Mouse (Mus musculus) forebrain, embryonic 16.5 days (tissue): ENCODE data around the gene Neurl1b. TPM values are rescaled to one million over a fixed set of nuclear protein-coding genes. Genes with fewer than 3 reads are reported as not detected.
A peak's percentile ranks its signal among the peaks of the same experiment; 100 is the strongest.

Source experiments
- ATAC-seq: fragments of 200-750 bp; cut with Nextera tagmentation; 2 replicates; pipeline ENCODE4 v1.8.0; 2017; ENCODE audit warnings: mild to moderate bottlenecking, moderate library complexity
- H3K27ac ChIP-seq: fragments of 300-500 bp; sonication (generic); 2 replicates; pipeline ENCODE4 v1.5.1; 2014; ENCODE audit warnings: low read length, control low read depth
- H3K27me3 ChIP-seq: fragments of 300-500 bp; sonication (generic); replicated peaks from 2 replicates; pipeline ENCODE4 v1.6.1; 2014; ENCODE audit warnings: low read length; ENCODE audit not compliant: control insufficient read depth, insufficient read depth
- H3K36me3 ChIP-seq: fragments of 300-500 bp; sonication (generic); 2 replicates; pipeline ENCODE4 v1.6.1; 2014; ENCODE audit not compliant: control insufficient read depth, insufficient read depth
- H3K4me1 ChIP-seq: fragments of 300-500 bp; sonication (generic); replicated peaks from 2 replicates; pipeline ENCODE4 v1.6.1; 2014; ENCODE audit warnings: low read length; ENCODE audit not compliant: control insufficient read depth, insufficient read depth
- H3K4me2 ChIP-seq: fragments of 300-500 bp; sonication (generic); 2 replicates; pipeline ENCODE4 v1.6.1; 2014; ENCODE audit warnings: mild to moderate bottlenecking, low read length, control low read depth
- H3K4me3 ChIP-seq: fragments of 300-500 bp; sonication (generic); replicated peaks from 2 replicates; pipeline ENCODE4 v1.5.1; 2014; ENCODE audit warnings: mild to moderate bottlenecking, low read length, control low read depth
- H3K9ac ChIP-seq: fragments of 300-500 bp; sonication (generic); replicated peaks from 2 replicates; pipeline ENCODE4 v1.6.1; 2014; ENCODE audit warnings: low read depth, low read length, control low read depth
- H3K9me3 ChIP-seq: fragments of 300-500 bp; sonication (generic); 2 replicates; pipeline ENCODE4 v1.6.1; 2016; ENCODE audit warnings: low read length; ENCODE audit not compliant: control insufficient read depth
- WGBS: fragments of 180-500 bp; shearing (Covaris S2); extraction: QIAGEN DNeasy Blood & Tissue Kit; methylation state at CpG from one replicate; pipeline ENCODE4 v1.1.7; 2014; 5-methylcytosine and 5-hydroxymethylcytosine counted together
- polyA plus RNA-seq: library from polyadenylated mRNA; unstranded; fragments of >200 nt; fragmentation: Nextera tagmentation; extraction: Ambion mirVana; gene quantifications from 2 replicates; pipeline ENCODE4 v1.2.1, GENCODE M21; 2015

Gene Neurl1b
- polyA plus RNA-seq, 1 experiment from 2014 or later, result 4.1 TPM

- H3K9ac ChIP-seq, result 0 out of 2 replicates have a peak overlapping the region, but pooled peaks have one; percentile 28
- WGBS, result 48% methylated on average over 7 of the region's 8 CpGs
These were observed 34.2 kb upstream of the Neurl1b start for GRCm38 (mm10) chr17:26380280-26380985.

GRCm38 (mm10) chr17:26380986-26381446 is 33.6 kb upstream of the Neurl1b start:
- Histone ChIP-seq H3K4me1 (peaks cover 27% of the 10 kb centered on the region), H3K27me3 (no peaks in the 10 kb centered on the region), H3K36me3 (no peaks in the 10 kb centered on the region), H3K4me2 (peak overlapping the region; percentile 46), H3K4me3 (no peak overlapping the region), H3K9me3 (no peaks in the 10 kb centered on the region), H3K27ac (peak overlapping the region; percentile 91), H3K9ac (0 out of 2 replicates have a peak overlapping the region, but pooled peaks have one; percentile 4)
- 23% methylated on average over 4 of the region's 4 CpGs for whole genome bisulfite sequencing
- peak; percentile 90 for ATAC-seq

More at GRCm38 (mm10) chr17:26380280-26380985, 34.2 kb upstream of the Neurl1b start:
- Histone ChIP-seq H3K27ac (peak overlapping the region; percentile 91), H3K4me3 (peak overlapping the region; percentile 12; the same call in 1 of the 2 replicates), H3K4me1 (peaks cover 27% of the 10 kb centered on the region), H3K27me3 (no peaks in the 10 kb centered on the region), H3K36me3 (no peaks in the 10 kb centered on the region), H3K9me3 (no peaks in the 10 kb centered on the region), H3K4me2 (peak overlapping the region; percentile 46)
- peak; percentile 44 for ATAC-seq

- ATAC-seq, result peak; percentile 21; the same call in 1 of the 2 replicates
- no peak overlapping the region for H3K4me2 ChIP-seq
- peaks cover 27% of the 10 kb centered on the region for H3K4me1 ChIP-seq
- no peaks in the 10 kb centered on the region for H3K9me3 ChIP-seq
- no peak overlapping the region for H3K4me3 ChIP-seq
- H3K27ac ChIP-seq, result peak overlapping the region; percentile 91
- H3K9ac ChIP-seq, result 0 out of 2 replicates have a peak overlapping the region, but pooled peaks have one; percentile 12
- no peaks in the 10 kb centered on the region for H3K27me3 ChIP-seq
- WGBS, result 64% methylated on average over 5 of the region's 5 CpGs
- H3K36me3 ChIP-seq, result no peaks in the 10 kb centered on the region
These were observed 33.0 kb upstream of the Neurl1b start for GRCm38 (mm10) chr17:26381613-26382012.

DNA sequence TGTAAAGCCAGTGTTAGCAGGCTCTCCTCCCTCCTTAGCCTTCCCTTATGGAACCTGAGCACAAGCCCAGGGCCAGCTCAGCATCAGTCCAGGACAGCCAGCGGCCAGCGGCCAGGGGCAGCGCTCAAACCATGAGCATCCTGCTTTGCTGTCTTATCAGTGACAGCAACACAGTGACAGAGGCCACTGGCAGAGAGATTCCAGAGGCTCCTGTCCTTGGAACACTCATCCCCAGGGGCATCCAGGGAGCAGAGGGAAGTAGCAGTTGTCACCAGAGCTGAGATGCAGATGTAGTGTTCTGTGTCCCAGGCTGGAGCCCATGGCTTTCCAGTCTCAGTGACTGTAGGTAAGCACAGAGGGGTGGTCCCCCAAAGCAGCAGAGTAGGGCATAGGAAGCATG is 32.5 kb upstream of the Neurl1b start:
- WGBS, result 76% methylated on average over 3 of the region's 3 CpGs
- no peaks in the 10 kb centered on the region for H3K27me3 ChIP-seq
- H3K4me1 ChIP-seq, result peaks cover 27% of the 10 kb centered on the region
- H3K27ac ChIP-seq, result peak overlapping the region; percentile 91
- H3K4me3 ChIP-seq, result no peak overlapping the region
- no peak overlapping the region for H3K4me2 ChIP-seq
- H3K9ac ChIP-seq, result 0 out of 2 replicates have a peak overlapping the region, but pooled peaks have one; percentile 12
- no peaks in the 10 kb centered on the region for H3K36me3 ChIP-seq
- H3K9me3 ChIP-seq, result no peaks in the 10 kb centered on the region
- ATAC-seq, result no peak

DNA sequence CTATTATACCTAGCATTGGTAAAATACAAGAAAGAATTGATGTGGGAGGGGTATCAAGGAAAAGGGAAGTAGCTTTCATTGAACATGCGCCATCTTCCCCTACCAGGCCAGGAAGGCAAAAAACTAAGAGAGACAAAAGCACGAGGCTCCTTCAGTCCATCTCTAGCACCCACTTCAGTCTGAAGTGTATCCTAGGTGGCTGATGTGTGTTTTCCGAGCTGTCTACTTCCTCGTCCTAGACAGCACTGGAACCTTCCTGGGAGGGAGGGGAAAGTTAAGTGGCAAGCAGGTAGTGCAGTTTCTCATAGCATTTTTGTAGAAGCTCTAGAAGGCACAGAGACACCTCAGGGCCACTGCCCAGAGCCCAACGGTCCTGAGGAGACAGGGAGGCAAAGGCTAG is 31.9 kb upstream of the Neurl1b start:
- 87% methylated on average over 5 of the region's 5 CpGs for WGBS
- H3K4me1 ChIP-seq, result peaks cover 27% of the 10 kb centered on the region
- no peak overlapping the region for H3K4me2 ChIP-seq
- H3K9ac ChIP-seq, result no peak overlapping the region
- H3K36me3 ChIP-seq, result no peaks in the 10 kb centered on the region
- no peaks in the 10 kb centered on the region for H3K9me3 ChIP-seq
- no peaks in the 10 kb centered on the region for H3K27me3 ChIP-seq
- no peak overlapping the region for H3K27ac ChIP-seq
- no peak overlapping the region for H3K4me3 ChIP-seq
- no peak for ATAC-seq

DNA sequence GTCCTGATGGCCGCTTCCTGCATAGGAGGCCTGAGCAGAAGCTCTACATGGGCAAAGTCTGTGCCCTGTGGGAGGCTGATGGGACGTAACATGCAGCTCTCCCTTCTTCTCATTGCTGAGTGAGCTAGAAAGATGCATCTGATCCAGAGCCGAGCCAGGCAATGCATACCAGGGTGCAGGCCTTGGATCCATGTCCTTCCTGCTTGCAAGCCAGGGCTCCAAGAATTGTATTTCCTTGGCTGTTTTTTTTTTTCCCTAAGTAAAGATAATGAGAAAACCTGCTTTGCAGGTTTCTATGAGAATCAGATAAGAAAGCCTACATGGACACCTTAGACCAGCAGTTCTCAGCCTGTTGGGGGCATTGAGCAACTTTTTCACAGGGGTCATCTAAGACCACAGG is 30.5 kb upstream of the Neurl1b start:
- WGBS, result 93% methylated on average over 3 of the region's 3 CpGs
- Histone ChIP-seq H3K27ac (no peak overlapping the region), H3K9me3 (no peaks in the 10 kb centered on the region), H3K27me3 (no peaks in the 10 kb centered on the region), H3K4me2 (no peak overlapping the region), H3K36me3 (no peaks in the 10 kb centered on the region), H3K9ac (no peak overlapping the region), H3K4me1 (peaks cover 27% of the 10 kb centered on the region), H3K4me3 (no peak overlapping the region)
- ATAC-seq, result no peak

DNA sequence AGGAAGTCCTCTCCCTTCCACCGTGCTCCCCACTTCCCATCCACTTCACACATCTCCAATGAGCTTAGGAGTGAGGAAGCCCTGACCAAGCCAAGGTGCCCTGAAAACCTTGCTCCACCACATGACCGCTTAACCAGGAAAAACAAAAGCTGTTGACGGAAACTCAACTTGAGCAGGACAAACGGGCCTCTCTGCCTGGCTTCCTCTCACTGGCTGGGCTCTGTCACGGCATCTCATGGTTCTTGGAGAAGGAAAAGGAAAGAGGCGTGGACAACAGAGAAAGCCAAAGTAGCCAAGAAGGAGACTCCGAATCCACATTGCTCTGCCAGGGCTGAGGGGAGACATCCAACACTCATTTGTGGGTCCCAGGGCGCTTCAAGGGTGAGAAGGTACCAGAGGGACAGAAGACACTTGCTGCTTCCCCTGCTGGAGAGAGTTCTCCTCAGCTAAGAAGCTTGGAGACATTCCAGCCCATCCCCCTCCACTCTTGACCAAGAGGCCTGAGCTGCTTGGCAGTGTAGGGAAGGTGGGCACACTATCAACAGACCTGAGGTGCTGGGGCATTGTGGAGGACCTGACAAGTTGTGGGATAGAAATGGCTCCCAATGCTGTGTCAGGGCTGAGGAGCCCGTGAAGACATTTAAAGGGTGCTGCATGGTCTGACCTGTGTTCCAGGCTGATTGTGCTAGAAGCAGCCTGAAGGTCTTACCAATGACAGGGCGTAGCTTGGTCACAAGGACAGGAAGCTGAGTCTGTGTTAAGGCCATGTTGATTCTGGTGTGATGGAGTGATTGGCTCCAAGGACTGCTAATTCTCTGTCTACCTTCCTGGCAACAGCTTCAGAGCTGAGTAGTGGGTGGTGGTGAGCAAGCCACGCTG is 29.1 kb upstream of the Neurl1b start:
- no peak overlapping the region for H3K27ac ChIP-seq
- no peak overlapping the region for H3K4me2 ChIP-seq
- H3K9me3 ChIP-seq, result no peaks in the 10 kb centered on the region
- H3K4me1 ChIP-seq, result peaks cover 18% of the 10 kb centered on the region
- H3K4me3 ChIP-seq, result no peak overlapping the region
- H3K9ac ChIP-seq, result no peak overlapping the region
- ATAC-seq, result no peak
- H3K36me3 ChIP-seq, result no peaks in the 10 kb centered on the region
- H3K27me3 ChIP-seq, result no peaks in the 10 kb centered on the region
- WGBS, result 91% methylated on average over 11 of the region's 11 CpGs

- WGBS, result 84% methylated on average over 3 of the region's 3 CpGs
- no peaks in the 10 kb centered on the region for H3K27me3 ChIP-seq
- no peak overlapping the region for H3K27ac ChIP-seq
- no peaks in the 10 kb centered on the region for H3K9me3 ChIP-seq
- H3K4me2 ChIP-seq, result no peak overlapping the region
- H3K36me3 ChIP-seq, result no peaks in the 10 kb centered on the region
- no peak overlapping the region for H3K4me3 ChIP-seq
- H3K9ac ChIP-seq, result no peak overlapping the region
- no peak for ATAC-seq
- peaks cover 16% of the 10 kb centered on the region for H3K4me1 ChIP-seq
These were observed 28.5 kb upstream of the Neurl1b start for GRCm38 (mm10) chr17:26386131-26386481.

GRCm38 (mm10) chr17:26388106-26388505 is 26.5 kb upstream of the Neurl1b start:
- Histone ChIP-seq H3K9me3 (no peaks in the 10 kb centered on the region), H3K36me3 (no peaks in the 10 kb centered on the region), H3K27me3 (no peaks in the 10 kb centered on the region), H3K4me1 (peaks cover 4% of the 10 kb centered on the region), H3K9ac (no peak overlapping the region), H3K27ac (no peak overlapping the region), H3K4me2 (no peak overlapping the region), H3K4me3 (no peak overlapping the region)
- ATAC-seq, result no peak
- WGBS, result 73% methylated on average over 3 of the region's 3 CpGs
